ENCODE assay signal across 12 mouse cellular contexts in genomic region chr9:61322333-61322732, GRCm38 (mm10). TPM values are rescaled to one million over a fixed set of nuclear protein-coding genes. Genes with fewer than 3 reads are reported as not detected.
DNase-seq lines count a peak whose midpoint lies in the region; ATAC-seq lines count a peak whose summit lies in the region.
"Had no signal": no experiment of that assay in that cellular context is flagged by ENCODE, and none has a peak within 500 bp of the region (broad histone marks: within the 10 kb centered on the region; RNA-seq: fewer than 3 reads in every experiment).

No protein-coding gene starts in this region.

- H3K4me1 ChIP-seq in heart, embryonic 15.5 days (replicated peaks), result peaks cover 23% of the 10 kb centered on the region

- intact Hi-C loops in heart, postnatal 25 days (cut with DNase I), result no loop called here

- no peak overlapping the region for H3K4me2 ChIP-seq in heart, embryonic 15.5 days
- H3K4me2 ChIP-seq: embryonic facial prominence, embryonic 13.5 days; neural tube, embryonic 13.5 days had no signal

- peaks cover 5% of the 10 kb centered on the region; the same call in 1 of the 2 replicates for H3K9me3 ChIP-seq in heart, embryonic 15.5 days (replicated peaks)
- H3K9me3 ChIP-seq: embryonic facial prominence, embryonic 13.5 days; neural tube, embryonic 13.5 days had no signal

- H3K4me3 ChIP-seq in heart, embryonic 15.5 days, result no peak overlapping the region
- H3K4me3 ChIP-seq: embryonic facial prominence, embryonic 13.5 days; neural tube, embryonic 13.5 days had no signal

- H3K27me3 ChIP-seq in heart, embryonic 15.5 days, result peaks cover 100% of the 10 kb centered on the region

- H3K9ac ChIP-seq in heart, embryonic 15.5 days, result no peak overlapping the region
- H3K9ac ChIP-seq: embryonic facial prominence, embryonic 13.5 days; neural tube, embryonic 13.5 days had no signal

- H3K36me3 ChIP-seq in heart, embryonic 15.5 days, result no peaks in the 10 kb centered on the region
- H3K36me3 ChIP-seq: embryonic facial prominence, embryonic 13.5 days; neural tube, embryonic 13.5 days had no signal

- no peak for DNase-seq in heart, postnatal 25 days (ENCODE audit: low spot score)
- DNase-seq in CD4-positive helper T cell, adult 2 months (ENCODE audit: low read depth, low spot score), result peak; percentile 22
- peak; percentile 78 for DNase-seq in adrenal gland, postnatal 14 days
- no peak for DNase-seq in layer of hippocampus, postnatal 36 days
- no peak for DNase-seq in layer of hippocampus, postnatal 14 days (ENCODE audit: low spot score in 2 of 2)
- no peak for DNase-seq in lung, postnatal 36 days
- DNase-seq: kidney, postnatal 36 days had no signal

- ATAC-seq in heart, embryonic 15.5 days (replicated peaks; ENCODE audit: insufficient number of reproducible peaks, insufficient read depth, low FRiP score, low read depth), result peak; percentile 20; the same call in 1 of the 2 replicates
- peak; percentile 18; the same call in 1 of the 2 replicates for ATAC-seq in neutrophil, adult 5-6 weeks (ENCODE audit: extremely low read depth, insufficient number of reproducible peaks, low FRiP score, poor library complexity, severe bottlenecking)

- H3K27ac ChIP-seq in heart, embryonic 15.5 days, result no peak overlapping the region
- H3K27ac ChIP-seq: embryonic facial prominence, embryonic 13.5 days; macrophage; neural tube, embryonic 13.5 days had no signal

- WGBS in heart, embryonic 15.5 days, result 53% methylated on average over 11 of the region's 11 CpGs

RNA-seq across cellular contexts. Expression of gene Tle3, which starts 49.8 kb away (rescaled TPM):
- polyA plus RNA-seq in heart, embryonic 15.5 days (2015; fragmentation: Nextera tagmentation; extraction: Ambion mirVana), result 7.3 and 14.3 TPM in 2 replicates
- total RNA-seq in heart, postnatal 25 days (2021), result 10 to 100 TPM; 15.5 to 17.4 TPM
- total RNA-seq in adrenal gland, postnatal 14 days (2021), result 98.9 and 107 TPM in 2 replicates
- 232 and 253 TPM in 2 replicates for total RNA-seq in neutrophil, adult 5-6 weeks (2017)
- total RNA-seq in layer of hippocampus, postnatal 36 days (2021), result 10 to 100 TPM; 51.5 to 53.2 TPM
- 10 to 100 TPM; 73.5 to 77.2 TPM for total RNA-seq in layer of hippocampus, postnatal 14 days (2021)

Comparison
In these comparisons a context has a peak if more than half of its experiments do, and no peak if none do; other contexts are left out.
1. DNase-seq: peak in CD4-positive helper T cell, adult 2 months (single experiment) and adrenal gland, postnatal 14 days (single experiment); none in heart, postnatal 25 days (single experiment), layer of hippocampus, postnatal 36 days (0 of 2), layer of hippocampus, postnatal 14 days (0 of 2) and lung, postnatal 36 days (single experiment).